Mouse (Mus musculus) testis, postnatal 14 days (tissue): ENCODE data around the gene Tcf3.

Experiments used
- DNase-seq: peaks from one replicate; pipeline ENCODE4 v3.0.0; 2021; ENCODE audit warnings: low spot score

Gene Tcf3

DNA sequence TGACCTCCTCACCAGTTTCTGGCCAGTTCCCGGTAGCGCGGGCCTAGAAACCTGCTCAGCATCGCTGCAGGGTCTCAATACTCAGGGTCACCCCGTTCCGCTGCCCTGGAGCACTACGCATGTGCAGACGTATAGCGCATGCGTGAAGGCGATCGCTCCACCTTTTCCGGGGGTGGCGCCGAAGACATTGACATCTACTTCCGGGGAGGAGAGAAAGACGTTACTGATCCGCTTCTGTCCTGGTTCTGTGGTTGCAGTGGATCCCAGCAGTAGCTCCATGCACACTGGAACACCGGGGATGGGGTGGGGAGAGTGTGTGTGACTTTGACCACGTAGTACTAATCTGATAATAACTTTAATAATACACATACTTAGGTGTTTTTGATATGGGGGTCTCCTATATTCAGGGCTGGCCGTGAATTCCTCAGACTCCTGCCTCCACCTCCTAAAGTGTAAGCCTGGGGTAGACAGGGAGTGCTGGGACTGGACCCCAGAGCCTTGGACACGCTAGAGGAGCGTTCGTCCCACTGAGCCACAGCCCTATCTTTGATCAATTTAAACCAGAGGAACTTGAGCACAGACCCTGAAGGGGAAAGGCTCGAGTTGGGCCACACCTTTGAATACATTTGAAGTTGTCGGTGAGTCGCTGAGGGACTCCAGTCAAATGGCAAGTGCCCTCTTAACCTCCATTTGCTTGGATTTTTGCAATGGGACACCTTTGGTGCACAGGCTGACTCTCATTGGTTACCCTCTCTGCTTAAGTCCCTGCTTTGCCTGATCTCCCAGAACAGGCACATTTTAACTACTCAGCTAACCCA lies 26.6 kb downstream of the Tcf3 start, which contains the start of gene Uqcr11:
Gene Uqcr11, minus strand, starts transcription at position 147 of the 818 bp plus-strand sequence.
- DNase-seq, result peak; percentile 91

DNA sequence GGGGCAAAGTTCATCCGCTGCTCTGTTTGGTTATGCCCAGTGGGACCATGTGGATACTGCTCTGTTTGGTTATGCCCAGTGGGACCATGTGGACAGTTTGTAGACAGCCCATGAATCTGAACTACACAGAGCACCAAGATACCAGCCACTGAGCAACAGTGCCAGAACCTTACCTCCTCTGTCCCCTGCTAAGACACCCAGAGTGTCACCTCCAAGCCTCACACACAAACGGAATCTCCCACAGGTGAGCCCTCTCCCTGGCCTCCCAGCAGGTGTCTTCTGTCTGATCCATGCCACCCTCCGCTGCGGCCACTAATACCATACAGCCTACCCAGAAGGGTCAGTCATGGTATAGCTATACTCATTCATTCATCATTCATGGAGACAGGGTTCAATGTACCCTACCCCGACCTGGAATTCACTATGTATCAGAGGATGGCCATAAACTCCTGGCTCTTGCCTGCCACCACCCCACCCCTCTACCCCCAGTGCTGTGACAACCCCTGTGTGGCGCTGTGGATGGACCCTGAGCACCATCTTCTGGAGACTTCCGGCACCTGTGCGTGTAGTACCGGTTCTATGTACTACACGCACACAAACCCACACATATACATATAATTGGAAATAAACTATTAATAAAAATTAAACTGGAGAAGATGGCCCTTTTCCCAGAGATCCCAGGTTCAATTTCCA lies 27.8 kb downstream of the Tcf3 start:
- DNase-seq, result no peak

DNA sequence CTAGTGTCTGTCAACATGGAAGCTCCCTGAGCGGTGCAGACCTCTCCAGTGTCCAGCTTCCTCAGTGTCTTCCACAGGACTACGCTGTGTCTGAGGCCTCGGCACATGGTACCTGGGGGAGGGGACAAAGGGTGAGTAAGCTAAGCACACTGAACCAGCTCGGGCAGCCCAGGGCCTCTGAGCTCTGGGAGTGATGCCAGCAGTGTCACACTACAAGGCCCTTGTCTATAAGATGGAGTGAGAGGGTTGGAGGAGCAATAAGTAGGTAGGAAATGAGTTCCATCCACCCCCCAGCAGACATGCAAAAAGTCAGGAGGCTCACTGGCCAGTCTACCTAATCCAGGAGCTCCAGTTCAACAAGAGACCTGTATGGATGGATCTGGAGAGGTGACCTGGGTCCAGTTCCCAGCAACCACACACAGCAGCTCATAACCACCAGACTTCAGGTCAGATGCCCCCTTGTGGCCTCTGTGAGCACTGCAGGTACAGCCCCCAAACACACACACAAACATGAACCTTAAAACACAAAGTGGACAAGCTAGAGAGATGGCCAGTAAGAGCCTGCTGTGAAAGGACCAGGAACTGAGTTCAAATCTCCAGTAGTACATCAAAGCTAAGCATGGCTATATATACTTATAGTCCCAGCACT lies 30.3 kb downstream of the Tcf3 start:
- no peak for DNase-seq

DNA sequence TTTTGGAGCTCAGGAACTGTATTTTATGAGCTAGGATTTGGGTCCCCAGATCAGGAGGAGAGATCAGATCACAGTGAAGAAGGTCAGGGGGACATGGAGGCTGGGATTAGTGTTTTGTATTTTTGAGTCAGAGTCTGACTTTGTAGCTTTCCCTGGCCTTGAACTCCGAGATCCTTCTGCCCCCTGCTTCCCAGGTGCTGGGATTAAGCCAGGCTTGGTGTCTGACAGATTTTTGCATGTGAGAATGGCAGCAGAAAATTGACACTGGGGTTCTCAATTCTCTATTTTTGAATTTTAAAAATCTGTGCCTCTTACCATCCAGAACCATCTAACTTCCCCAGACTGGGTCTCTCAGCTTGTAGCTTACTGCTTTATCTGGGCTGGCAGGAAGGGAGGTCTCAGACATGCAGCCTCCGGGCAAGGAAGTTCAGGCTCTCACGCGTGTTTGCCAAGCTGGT lies 32.7 kb downstream of the Tcf3 start:
- DNase-seq, result no peak

DNA sequence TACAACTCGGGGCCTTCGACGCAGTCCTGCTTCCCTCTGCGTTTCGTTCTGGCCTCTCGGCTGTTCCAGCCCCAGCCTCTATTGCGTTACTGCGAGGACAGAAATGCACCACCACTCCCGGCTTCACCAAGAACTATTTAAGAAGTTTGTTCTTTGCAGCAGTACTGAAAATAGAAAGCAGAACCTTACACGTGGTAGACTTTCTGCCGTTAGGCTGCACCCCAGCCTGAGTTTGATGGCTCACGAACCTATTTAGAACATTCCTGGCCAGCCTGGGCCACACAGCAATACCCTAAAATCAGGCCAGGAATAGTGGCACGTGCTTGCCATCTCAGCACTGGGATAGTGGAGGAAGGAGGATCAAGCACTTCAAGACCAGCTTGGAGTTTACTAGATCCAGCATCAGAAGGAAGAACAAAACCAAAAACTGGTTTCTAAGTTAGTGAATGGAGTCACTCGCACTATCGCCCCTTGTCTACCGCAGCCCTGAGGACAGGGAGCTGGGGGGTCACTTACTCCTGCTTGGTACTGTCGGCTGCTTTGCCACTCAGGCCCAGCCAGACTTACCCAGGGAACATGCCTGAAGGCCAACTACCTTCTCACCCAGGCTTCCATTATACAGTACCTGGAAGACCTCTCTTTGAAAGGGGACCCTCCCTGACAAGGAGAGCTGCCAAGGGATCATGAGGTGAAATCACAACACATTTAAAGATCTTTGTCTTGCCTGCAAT lies 33.3 kb downstream of the Tcf3 start:
- no peak for DNase-seq

DNA sequence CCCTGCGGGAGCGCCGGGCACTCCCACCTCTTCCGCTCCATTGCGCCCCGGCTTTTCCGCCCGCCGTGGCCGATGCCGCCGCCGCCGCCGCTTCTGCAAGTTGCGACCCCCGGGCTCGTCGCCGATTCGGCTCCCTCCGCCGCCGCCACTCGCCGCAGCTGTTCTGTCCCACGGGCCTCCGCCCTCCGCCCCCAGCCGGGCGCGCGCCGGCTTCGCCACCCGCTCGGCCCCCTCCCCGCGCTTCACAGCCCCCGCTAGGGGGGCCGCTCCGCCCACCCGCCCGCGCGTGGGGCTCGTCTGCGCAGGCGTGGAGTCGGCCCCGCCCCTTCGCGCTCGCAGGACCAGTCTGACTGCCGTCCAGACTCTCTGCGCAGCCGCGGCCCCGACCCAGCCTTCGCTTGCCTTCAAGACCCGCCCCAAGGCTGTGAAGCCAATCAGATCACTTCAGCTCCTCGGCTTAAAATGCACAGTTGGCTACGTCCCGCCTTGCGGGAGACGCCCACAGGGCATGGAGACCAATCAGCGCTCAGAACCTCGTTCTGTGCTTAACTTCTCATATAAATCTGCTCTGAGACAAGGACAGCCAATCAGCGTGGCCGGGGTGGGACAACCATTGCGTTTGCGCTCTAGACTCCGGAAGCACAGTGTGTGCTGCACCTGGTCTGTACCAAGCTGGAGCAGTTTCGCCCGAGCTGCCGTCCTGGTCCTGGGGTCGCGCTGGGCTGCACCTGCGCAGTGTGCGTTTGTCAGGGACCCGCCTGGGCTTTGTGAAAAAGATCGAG lies 34.1 kb downstream of the Tcf3 start, which contains the start of gene Mbd3:
Gene Mbd3, minus strand, starts transcription at position 360 of the 782 bp plus-strand sequence.
- peak; percentile 100 for DNase-seq

DNA sequence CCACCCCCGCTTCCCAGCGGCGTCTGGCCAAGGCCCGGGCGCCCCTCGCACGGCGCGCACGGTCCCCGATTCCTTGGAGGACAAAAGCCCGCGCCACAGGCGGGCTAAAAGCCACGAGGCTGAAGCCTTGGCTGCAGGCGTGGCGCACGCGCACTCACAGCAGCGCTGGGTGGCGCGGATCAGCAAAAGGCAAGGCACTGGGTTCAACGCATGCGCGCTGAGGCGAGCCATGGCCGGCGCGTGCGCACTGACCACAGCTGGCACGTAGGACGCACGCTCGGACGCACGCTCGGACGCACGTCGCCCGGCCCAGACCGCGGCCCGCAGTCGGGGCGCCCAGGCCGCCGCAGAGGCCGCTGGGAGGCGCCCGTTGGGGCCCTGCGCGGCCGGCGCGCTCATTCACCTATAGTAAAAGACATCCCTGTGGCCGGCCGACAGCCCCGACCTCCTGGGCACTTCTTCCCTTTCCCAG lies 34.7 kb downstream of the Tcf3 start:
- DNase-seq, result peak; percentile 98

DNA sequence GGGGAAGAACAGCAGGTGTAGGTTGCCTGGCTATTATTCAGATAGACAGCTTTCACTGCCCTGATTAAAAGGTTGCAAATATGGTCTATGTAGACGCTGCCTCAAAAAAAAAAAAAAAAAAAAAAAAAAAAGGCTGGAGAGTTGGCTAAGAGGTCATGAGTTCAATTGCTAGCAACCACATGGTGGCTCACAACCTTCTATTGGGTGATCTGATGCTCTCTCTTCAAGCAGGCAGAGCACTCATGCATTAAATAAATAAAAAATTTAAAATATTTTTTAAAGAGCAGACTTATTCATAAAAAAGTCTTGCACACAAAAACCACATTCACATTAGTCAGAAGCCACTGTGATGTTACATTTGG lies 35.3 kb downstream of the Tcf3 start:
- DNase-seq, result no peak

DNA sequence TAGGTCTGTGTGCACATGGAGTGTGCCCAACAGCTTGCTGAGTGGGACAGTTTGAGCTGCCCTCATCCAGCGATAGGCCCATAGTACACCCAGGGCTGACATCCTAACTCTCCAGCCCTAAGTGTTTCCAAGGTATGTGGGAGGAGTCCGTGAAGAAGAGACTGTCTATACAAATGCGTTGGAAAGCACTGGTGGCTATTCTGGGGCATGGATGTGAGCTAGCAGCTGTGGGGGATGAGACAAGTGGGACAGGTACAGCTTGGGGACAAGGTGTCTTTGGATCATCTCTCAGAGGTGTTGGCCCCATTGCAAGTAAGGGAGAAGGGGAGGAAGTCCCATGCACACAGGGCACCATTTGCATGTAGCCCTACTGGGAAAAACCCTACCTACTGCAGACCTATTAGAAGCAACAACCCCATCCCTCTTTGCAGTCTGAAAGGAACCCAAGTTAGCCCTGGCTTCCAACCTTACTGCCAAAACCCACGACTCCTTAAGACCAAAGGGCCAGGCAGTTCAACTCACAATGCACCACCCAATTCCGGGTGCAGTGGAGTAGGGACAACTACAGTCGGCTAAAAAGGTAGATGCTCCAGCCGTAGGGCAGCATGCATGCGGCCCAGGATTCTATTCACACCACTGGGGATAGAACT lies 35.8 kb downstream of the Tcf3 start:
- no peak for DNase-seq

DNA sequence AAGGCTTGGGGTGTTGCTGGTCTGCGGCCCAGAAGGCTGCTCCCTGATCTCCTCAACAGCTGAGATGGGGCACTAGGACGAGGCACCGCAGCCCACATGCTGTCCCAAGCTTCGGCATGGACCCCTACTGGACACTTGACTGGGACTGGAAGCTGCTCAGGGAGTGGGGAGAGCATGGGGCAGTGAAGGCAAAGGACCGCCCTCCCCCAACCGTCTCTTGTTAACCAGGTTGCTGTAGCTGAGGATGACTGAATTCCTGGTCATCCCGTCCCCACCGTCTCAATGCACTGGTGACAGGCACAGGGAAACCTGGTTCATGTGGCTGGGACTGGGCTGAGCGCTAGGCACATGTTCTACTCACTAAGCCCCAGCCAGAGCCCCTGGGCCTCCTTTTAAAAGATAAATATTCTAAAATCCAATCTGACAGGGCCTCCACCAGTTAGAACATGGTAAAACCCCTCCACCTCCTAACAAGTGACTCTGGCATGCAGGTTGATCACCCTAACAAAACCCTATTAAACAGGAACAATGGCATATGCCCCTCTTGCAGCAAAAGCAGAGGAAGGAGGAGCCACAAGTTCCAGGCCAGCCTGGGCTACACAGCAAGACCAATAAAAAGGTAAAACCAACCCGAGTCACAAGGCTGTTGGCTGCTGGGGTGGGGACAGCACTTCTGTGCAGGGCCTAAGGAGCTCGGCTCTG lies 36.5 kb downstream of the Tcf3 start:
- no peak for DNase-seq

DNA sequence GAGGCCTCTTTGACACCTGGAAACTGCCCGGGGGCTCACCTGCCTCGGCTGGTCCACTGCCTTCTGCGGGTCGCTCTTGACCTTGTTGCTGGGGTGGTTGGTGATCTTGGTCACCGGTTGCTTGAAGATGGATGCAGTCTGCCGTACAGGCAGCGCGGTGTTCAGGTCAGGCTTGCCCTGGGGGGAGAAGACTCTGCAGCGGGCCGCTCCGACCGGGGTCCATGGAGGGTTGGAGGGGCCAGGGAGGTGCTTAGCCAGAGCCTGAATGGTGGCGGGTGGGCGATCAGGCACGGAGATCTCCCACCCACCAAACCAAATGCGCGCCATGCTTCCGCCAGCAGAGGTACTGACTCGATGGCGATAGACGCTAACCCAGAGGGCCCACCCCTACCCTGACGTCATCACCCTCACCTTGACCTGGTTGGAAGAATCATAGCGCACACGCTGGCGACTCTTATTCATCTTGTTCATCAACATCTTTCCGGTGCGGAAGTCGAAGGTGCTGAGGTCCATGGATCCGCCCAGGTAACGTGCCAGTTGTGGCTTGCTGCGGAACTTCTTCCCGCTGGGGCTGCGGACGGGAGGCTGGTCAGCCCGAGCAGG lies 38.3 kb downstream of the Tcf3 start:
- no peak for DNase-seq

DNA sequence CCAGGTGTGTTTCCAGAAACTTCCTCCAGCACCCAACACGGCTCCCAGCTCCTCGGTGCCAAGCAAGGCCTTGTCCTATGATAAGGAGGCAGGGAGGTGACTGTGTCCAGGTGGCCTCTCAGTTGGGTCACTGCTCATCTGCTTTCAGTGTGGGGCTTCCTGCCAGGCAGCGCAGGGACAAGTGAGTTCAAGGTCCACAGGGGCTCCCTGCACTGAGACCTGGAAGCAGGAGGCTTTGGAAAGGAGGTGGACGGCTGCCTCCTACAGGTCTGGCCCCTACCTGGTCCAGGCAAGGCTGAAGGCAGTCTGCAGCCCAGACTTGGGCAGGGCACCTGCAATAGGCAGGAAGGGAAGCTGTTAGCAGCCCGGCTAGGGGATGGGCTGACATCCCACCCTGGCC lies 40.8 kb downstream of the Tcf3 start:
- no peak for DNase-seq

DNA sequence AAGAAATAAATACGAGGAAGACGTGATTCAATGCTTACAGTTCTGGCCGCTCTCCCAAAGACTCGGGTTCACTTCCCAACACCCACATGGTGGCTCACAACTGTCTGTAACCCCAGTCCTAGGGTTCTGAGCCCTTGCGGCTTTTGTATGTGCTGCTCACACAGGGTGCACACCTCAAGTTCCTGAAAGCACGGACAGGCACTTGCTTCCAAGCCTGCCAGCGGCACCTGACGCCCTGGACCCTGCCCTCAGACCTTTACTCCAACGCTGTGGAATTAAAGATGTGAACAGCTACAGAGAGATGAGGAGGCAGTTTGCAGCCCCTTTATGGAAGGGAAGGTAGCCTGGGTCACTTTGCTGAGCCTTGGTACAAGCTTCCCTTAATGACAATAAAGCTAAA lies 42.8 kb downstream of the Tcf3 start:
- DNase-seq, result no peak

DNA sequence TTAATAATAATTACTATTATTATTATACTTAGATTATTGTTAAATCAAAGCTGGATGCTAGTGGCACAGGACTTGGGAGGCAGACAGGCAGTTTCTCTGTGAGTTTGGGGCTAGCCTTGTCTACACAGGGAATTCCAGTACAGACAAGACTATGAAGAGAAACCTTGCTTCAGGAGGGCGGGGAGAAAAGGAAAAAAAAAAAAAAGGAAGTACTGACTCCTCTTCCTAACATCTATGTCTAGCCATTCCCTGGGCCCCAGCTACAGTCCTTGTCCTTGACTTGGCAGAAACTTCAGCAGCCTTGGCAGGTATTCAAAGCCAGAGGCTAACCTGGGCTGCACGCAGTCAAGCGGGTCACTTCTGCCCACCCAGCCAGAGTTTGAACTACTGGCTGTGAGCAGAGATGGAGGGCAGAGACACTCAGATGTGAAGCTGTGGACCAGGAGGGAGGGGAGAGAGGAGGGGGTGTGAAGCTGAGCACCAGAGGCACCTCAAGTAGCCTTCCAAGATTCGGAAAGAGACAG lies 44.2 kb downstream of the Tcf3 start:
- DNase-seq, result no peak

DNA sequence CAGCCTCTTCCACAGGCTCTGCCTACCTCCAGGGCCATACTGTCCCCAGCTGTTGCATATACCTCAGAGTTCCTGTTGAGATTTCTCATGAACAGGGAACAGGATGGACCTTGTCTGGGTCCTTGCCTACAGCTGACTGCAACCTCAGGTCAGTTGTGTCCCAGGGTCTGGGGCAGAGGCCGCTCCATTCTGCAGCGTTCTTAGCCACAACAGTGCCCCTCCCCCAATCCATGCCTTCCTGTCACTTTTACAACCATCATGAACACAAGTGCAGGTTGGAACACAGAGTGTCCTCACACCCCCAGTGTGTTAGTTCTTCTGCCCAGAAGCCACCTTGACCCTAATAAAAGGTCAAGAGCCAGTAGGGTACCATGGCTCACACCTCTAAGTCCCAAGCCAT lies 44.7 kb downstream of the Tcf3 start:
- no peak for DNase-seq

DNA sequence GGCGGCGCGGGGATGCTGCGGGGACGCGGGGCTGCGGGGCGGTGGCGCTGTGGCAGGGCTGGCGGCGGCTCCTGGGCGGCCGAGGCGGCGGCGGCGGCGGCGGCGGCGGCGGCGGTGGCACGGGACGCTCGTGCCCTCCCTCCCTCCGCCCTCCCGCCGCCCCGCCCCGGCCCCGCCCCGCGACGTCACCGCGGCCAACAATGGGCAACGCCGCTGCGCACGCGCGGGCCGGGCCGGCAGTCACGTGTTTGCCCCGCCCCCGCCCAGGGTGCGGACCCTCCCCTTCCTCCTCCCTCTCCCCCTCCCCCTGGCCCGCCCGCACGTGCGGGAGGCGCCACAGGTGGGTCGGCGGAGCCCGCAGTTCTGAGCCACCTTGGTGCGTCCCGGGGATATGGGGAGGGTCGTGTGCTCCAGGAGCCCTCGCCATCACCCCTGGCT lies 45.9 kb downstream of the Tcf3 start, which contains the start of gene Mex3d:
Gene Mex3d, minus strand, starts transcription at position 138 of the 438 bp plus-strand sequence.
- DNase-seq, result peak; percentile 89

DNA sequence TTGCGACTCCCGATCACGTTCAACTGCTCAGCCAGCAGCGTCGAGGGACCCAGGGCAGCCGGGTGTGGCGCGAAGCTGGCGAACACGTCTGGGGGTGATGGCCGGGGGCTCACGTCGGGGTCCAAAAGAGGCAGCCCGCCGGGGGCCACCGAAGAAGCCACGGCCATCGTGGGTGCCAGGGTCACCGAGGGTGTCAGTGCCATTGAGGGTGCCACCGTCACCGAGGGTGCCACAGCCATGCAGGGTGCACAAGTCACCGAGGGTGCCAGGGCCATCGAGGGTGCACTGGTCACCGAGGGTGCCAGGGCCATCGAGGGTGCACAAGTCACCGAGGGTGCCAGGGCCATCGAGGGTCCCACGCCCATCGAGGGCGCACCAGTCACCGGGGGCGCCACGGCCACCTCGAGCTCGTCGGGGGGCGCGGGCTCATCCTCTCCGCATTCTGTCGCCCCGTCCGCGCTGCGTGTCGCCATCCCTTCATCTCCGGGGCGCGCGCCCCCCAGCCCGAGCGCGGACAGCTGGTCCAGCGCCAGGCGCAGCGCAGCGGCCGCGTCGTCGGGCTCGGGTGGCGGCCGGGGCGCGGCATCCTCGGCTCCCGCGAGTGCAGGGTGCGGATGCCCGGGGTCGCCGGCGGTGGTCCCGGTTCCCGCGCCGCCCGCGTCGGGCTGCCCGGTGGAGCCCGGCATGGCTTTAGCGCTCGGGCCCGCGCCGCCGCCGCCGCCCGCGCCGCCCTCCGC lies 46.5 kb downstream of the Tcf3 start:
- no peak for DNase-seq
